Mouse (Mus musculus) hindbrain, embryonic 11.5 days (tissue): ENCODE results near the gene Gm17359. TPM values are rescaled to one million over a fixed set of nuclear protein-coding genes. Genes with fewer than 3 reads are reported as not detected.

Source experiments
- ATAC-seq: fragments of 200-750 bp; cut with Nextera tagmentation; 2 replicates; pipeline ENCODE4 v1.8.0; 2017; ENCODE audit warnings: mild to moderate bottlenecking, moderate TSS enrichment, moderate library complexity; ENCODE audit not compliant: low FRiP score
- DNase-seq: peaks from one replicate; pipeline ENCODE4 v3.0.0-alpha.2; 2015; ENCODE audit warnings: low spot score
- H3K27ac ChIP-seq: fragments of 300-500 bp; sonication (generic); 2 replicates; pipeline ENCODE4 v1.5.1; 2014; ENCODE audit warnings: mild to moderate bottlenecking, low read depth, low read length
- H3K27me3 ChIP-seq: fragments of 300-500 bp; sonication (generic); 2 replicates; pipeline ENCODE4 v1.6.1; 2014; ENCODE audit warnings: mild to moderate bottlenecking, low read length, moderate library complexity, mixed read lengths; ENCODE audit not compliant: control insufficient read depth, insufficient read depth
- H3K36me3 ChIP-seq: fragments of 300-500 bp; sonication (generic); 2 replicates; pipeline ENCODE4 v1.6.1; 2014; ENCODE audit warnings: mild to moderate bottlenecking, low read length, moderate library complexity, mixed read lengths; ENCODE audit not compliant: control insufficient read depth, insufficient read depth
- H3K4me1 ChIP-seq: fragments of 300-500 bp; sonication (generic); replicated peaks from 2 replicates; pipeline ENCODE4 v1.6.1; 2014; ENCODE audit warnings: low read length, mixed read lengths; ENCODE audit not compliant: control insufficient read depth, insufficient read depth
- H3K4me2 ChIP-seq: fragments of 300-500 bp; sonication (generic); replicated peaks from 2 replicates; pipeline ENCODE4 v1.6.1; 2014; ENCODE audit warnings: mild to moderate bottlenecking, low read depth, low read length
- H3K4me3 ChIP-seq: fragments of 300-500 bp; sonication (generic); 2 replicates; pipeline ENCODE4 v1.5.1; 2014; ENCODE audit warnings: low read depth, low read length
- H3K9ac ChIP-seq: fragments of 300-500 bp; sonication (generic); 2 replicates; pipeline ENCODE4 v1.6.1; 2014; ENCODE audit warnings: low read depth, low read length
- H3K9me3 ChIP-seq: fragments of 300-500 bp; sonication (generic); 2 replicates; pipeline ENCODE4 v1.6.1; 2016; ENCODE audit warnings: low read length; ENCODE audit not compliant: control insufficient read depth
- WGBS: fragments of 180-500 bp; shearing (Covaris S2); extraction: QIAGEN DNeasy Blood & Tissue Kit; methylation state at CpG from one replicate; pipeline ENCODE4 v1.1.7; 2014; 5-methylcytosine and 5-hydroxymethylcytosine counted together
- polyA plus RNA-seq: library from polyadenylated mRNA; unstranded; fragments of >200 nt; fragmentation: Nextera tagmentation; extraction: Ambion mirVana; gene quantifications from 2 replicates; pipeline ENCODE4 v1.2.1, GENCODE M21; 2014

Gene Gm17359
- polyA plus RNA-seq, 1 experiment from 2014 or later = not detected

DNA sequence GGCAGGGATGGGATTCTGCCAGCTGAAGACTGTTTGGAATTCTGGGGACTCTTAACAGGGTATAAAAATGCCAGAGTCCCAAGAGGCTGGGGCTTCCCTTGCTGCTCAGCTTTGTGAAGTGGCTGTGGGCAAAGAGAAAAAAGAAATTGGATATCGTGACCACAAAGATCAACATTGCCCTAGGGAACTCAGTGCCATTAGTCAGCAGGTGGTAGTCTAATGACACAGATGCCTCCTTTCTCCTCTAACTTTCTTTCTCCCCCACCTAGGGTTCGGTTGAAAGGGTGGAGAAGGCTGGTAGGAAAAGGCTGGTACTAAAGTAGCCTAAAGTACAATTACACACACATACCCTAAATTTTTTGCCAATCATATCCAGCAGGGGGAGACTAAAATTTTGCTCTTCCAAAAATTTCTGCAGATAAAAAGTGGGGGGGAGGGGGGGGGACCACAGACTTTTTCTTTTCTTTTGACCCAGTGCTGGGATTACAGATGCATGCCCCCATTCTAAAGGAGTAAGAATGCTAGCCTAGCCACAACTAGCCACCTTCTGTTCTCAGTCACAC lies 164.8 kb downstream of the Gm17359 start:
- DNase-seq (no peak), ATAC-seq (no peak)
- H3K27ac ChIP-seq = no peak overlapping the region
- H3K27me3 ChIP-seq = no peaks in the 10 kb centered on the region
- no peak overlapping the region for H3K9ac ChIP-seq
- no peaks in the 10 kb centered on the region for H3K4me1 ChIP-seq
- H3K9me3 ChIP-seq = no peaks in the 10 kb centered on the region
- WGBS = 78% methylated on average over 2 of the region's 2 CpGs
- H3K4me3 ChIP-seq = no peak overlapping the region
- no peak overlapping the region for H3K4me2 ChIP-seq
- H3K36me3 ChIP-seq = no peaks in the 10 kb centered on the region

Other genes starting within 250 kb of the Gm17359 start
- gene Rapgef2, start 50.1 kb upstream of the Gm17359 start, polyA plus RNA-seq = 6.7 and 8.1 TPM in 2 replicates
- gene Fnip2, start 231.1 kb downstream of the Gm17359 start, polyA plus RNA-seq = 6.9 and 7.9 TPM in 2 replicates